Mouse (Mus musculus) midbrain, embryonic 10.5 days (tissue): ENCODE results near the gene Dnaja2. TPM values are rescaled to one million over a fixed set of nuclear protein-coding genes. Genes with fewer than 3 reads are reported as not detected.
A peak's percentile ranks its signal among the peaks of the same experiment; 100 is the strongest.

Source experiments
- DNase-seq: peaks from one replicate; pipeline ENCODE4 v3.0.0-alpha.2; 2017; ENCODE audit warnings: low spot score
- H3K27ac ChIP-seq: fragments of 300-500 bp; sonication (generic); replicated peaks from 2 replicates; pipeline ENCODE4 v1.5.1; 2016; ENCODE audit warnings: mild to moderate bottlenecking
- H3K27me3 ChIP-seq: fragments of 300-500 bp; sonication (generic); 2 replicates; pipeline ENCODE4 v1.6.1; 2016; ENCODE audit warnings: low read depth, mild to moderate bottlenecking; ENCODE audit not compliant: poor library complexity, severe bottlenecking
- H3K36me3 ChIP-seq: fragments of 300-500 bp; sonication (generic); 2 replicates; pipeline ENCODE4 v1.6.1; 2016; ENCODE audit warnings: mild to moderate bottlenecking, moderate library complexity
- H3K4me1 ChIP-seq: fragments of 300-500 bp; sonication (generic); 2 replicates; pipeline ENCODE4 v1.6.1; 2016
- H3K4me3 ChIP-seq: fragments of 300-500 bp; sonication (generic); 2 replicates; pipeline ENCODE4 v1.5.1; 2016; ENCODE audit warnings: mild to moderate bottlenecking, moderate library complexity
- H3K9me3 ChIP-seq: fragments of 300-500 bp; sonication (generic); replicated peaks from 2 replicates; pipeline ENCODE4 v1.6.1; 2016; ENCODE audit warnings: mild to moderate bottlenecking
- WGBS: fragments of 180-500 bp; shearing (Covaris S2); methylation state at CpG from one replicate; pipeline ENCODE4 v1.1.7; 2016; 5-methylcytosine and 5-hydroxymethylcytosine counted together
- polyA plus RNA-seq: library from polyadenylated mRNA; unstranded; fragments of >200 nt; fragmentation: Nextera tagmentation; extraction: Ambion mirVana; gene quantifications from 2 replicates; pipeline ENCODE4 v1.2.1, GENCODE M21; 2016

Gene Dnaja2
- polyA plus RNA-seq, 1 experiment from 2014 or later: 187 TPM

GRCm38 (mm10) chr8:85577666-85578065, 22.5 kb upstream of the Dnaja2 start:
- H3K9me3 ChIP-seq: no peaks in the 10 kb centered on the region
- DNase-seq: no peak
- H3K4me1 ChIP-seq: no peaks in the 10 kb centered on the region
- no peaks in the 10 kb centered on the region for H3K36me3 ChIP-seq
- H3K4me3 ChIP-seq: no peak overlapping the region
- WGBS: 93% methylated on average over 3 of the region's 3 CpGs
- H3K27ac ChIP-seq: no peak overlapping the region
- H3K27me3 ChIP-seq: no peaks in the 10 kb centered on the region

GRCm38 (mm10) chr8:85573972-85574496, 18.9 kb upstream of the Dnaja2 start:
- Histone ChIP-seq H3K27me3 (no peaks in the 10 kb centered on the region), H3K4me1 (no peaks in the 10 kb centered on the region), H3K36me3 (no peaks in the 10 kb centered on the region), H3K9me3 (no peaks in the 10 kb centered on the region), H3K4me3 (no peak overlapping the region), H3K27ac (no peak overlapping the region)
- 78% methylated on average over 2 of the region's 2 CpGs for WGBS
- no peak for DNase-seq

GRCm38 (mm10) chr8:85570466-85570865, 15.3 kb upstream of the Dnaja2 start:
- Histone ChIP-seq H3K4me3 (no peak overlapping the region), H3K4me1 (no peaks in the 10 kb centered on the region), H3K36me3 (no peaks in the 10 kb centered on the region), H3K27ac (no peak overlapping the region), H3K27me3 (no peaks in the 10 kb centered on the region), H3K9me3 (no peaks in the 10 kb centered on the region)
- 85% methylated on average over 4 of the region's 4 CpGs for WGBS
- no peak for DNase-seq

GRCm38 (mm10) chr8:85567801-85568200, 12.7 kb upstream of the Dnaja2 start:
- Histone ChIP-seq H3K4me1 (no peaks in the 10 kb centered on the region), H3K4me3 (no peak overlapping the region), H3K27me3 (no peaks in the 10 kb centered on the region), H3K9me3 (no peaks in the 10 kb centered on the region), H3K27ac (no peak overlapping the region), H3K36me3 (no peaks in the 10 kb centered on the region)
- no peak for DNase-seq
- 94% methylated on average over 2 of the region's 2 CpGs for WGBS

GRCm38 (mm10) chr8:85565186-85565585, 10.0 kb upstream of the Dnaja2 start:
- Histone ChIP-seq H3K27me3 (no peaks in the 10 kb centered on the region), H3K27ac (no peak overlapping the region), H3K9me3 (no peaks in the 10 kb centered on the region), H3K4me1 (no peaks in the 10 kb centered on the region), H3K36me3 (no peaks in the 10 kb centered on the region), H3K4me3 (no peak overlapping the region)
- 74% methylated on average over 3 of the region's 3 CpGs for whole genome bisulfite sequencing
- no peak for DNase-seq

- Histone ChIP-seq H3K4me3 (no peak overlapping the region), H3K4me1 (no peaks in the 10 kb centered on the region), H3K27me3 (no peaks in the 10 kb centered on the region), H3K9me3 (no peaks in the 10 kb centered on the region), H3K36me3 (no peaks in the 10 kb centered on the region), H3K27ac (no peak overlapping the region)
- no peak for DNase-seq
- WGBS: 93% methylated on average over 8 of the region's 8 CpGs
These were observed 8.2 kb upstream of the Dnaja2 start for GRCm38 (mm10) chr8:85563336-85563735.

- Histone ChIP-seq H3K4me3 (no peak overlapping the region), H3K27me3 (no peaks in the 10 kb centered on the region), H3K27ac (no peak overlapping the region), H3K4me1 (peaks cover 7% of the 10 kb centered on the region), H3K36me3 (no peaks in the 10 kb centered on the region), H3K9me3 (no peaks in the 10 kb centered on the region)
- WGBS: 75% methylated on average over 2 of the region's 2 CpGs
- no peak for DNase-seq
These were observed 4.8 kb upstream of the Dnaja2 start for GRCm38 (mm10) chr8:85559966-85560365.

GRCm38 (mm10) chr8:85559201-85559600, 4.1 kb upstream of the Dnaja2 start:
- H3K9me3 ChIP-seq: no peaks in the 10 kb centered on the region
- WGBS: 94% methylated on average over 1 of the region's 1 CpGs
- H3K36me3 ChIP-seq: no peaks in the 10 kb centered on the region
- H3K27ac ChIP-seq: no peak overlapping the region
- no peak for DNase-seq
- H3K4me3 ChIP-seq: no peak overlapping the region
- H3K4me1 ChIP-seq: peaks cover 7% of the 10 kb centered on the region
- H3K27me3 ChIP-seq: no peaks in the 10 kb centered on the region

- DNase-seq: no peak
- peaks cover 10% of the 10 kb centered on the region for H3K36me3 ChIP-seq
- WGBS: 83% methylated on average over 3 of the region's 3 CpGs
- no peaks in the 10 kb centered on the region for H3K9me3 ChIP-seq
- peaks cover 13% of the 10 kb centered on the region for H3K4me1 ChIP-seq
- H3K4me3 ChIP-seq: no peak overlapping the region
- no peak overlapping the region for H3K27ac ChIP-seq
- H3K27me3 ChIP-seq: no peaks in the 10 kb centered on the region
These were observed 2.5 kb upstream of the Dnaja2 start for GRCm38 (mm10) chr8:85557601-85557986.

- no peak for DNase-seq
- no peaks in the 10 kb centered on the region for H3K27me3 ChIP-seq
- no peak overlapping the region for H3K4me3 ChIP-seq
- no peak overlapping the region for H3K27ac ChIP-seq
- H3K9me3 ChIP-seq: no peaks in the 10 kb centered on the region
- peaks cover 13% of the 10 kb centered on the region for H3K4me1 ChIP-seq
- 73% methylated on average over 2 of the region's 2 CpGs for WGBS
- peaks cover 15% of the 10 kb centered on the region for H3K36me3 ChIP-seq
These were observed 1.9 kb upstream of the Dnaja2 start for GRCm38 (mm10) chr8:85556986-85557600.

GRCm38 (mm10) chr8:85554391-85555180, 558 bp downstream of the Dnaja2 start:
- Histone ChIP-seq H3K27ac (peak overlapping the region; percentile 94), H3K4me1 (peaks cover 13% of the 10 kb centered on the region), H3K4me3 (peak overlapping the region; percentile 93), H3K9me3 (no peaks in the 10 kb centered on the region), H3K27me3 (no peaks in the 10 kb centered on the region), H3K36me3 (peaks cover 40% of the 10 kb centered on the region)
- 5% methylated on average over 66 of the region's 66 CpGs for WGBS
- peak; percentile 13 for DNase-seq

GRCm38 (mm10) chr8:85551934-85552333, 3.2 kb downstream of the Dnaja2 start:
- no peaks in the 10 kb centered on the region for H3K27me3 ChIP-seq
- no peak for DNase-seq

GRCm38 (mm10) chr8:85536332-85536731, 18.8 kb downstream of the Dnaja2 start:
- WGBS: 90% methylated on average over 2 of the region's 2 CpGs

More at GRCm38 (mm10) chr8:85551934-85552333, 3.2 kb downstream of the Dnaja2 start:
- Histone ChIP-seq H3K36me3 (peaks cover 67% of the 10 kb centered on the region), H3K9me3 (no peaks in the 10 kb centered on the region), H3K4me3 (no peak overlapping the region), H3K4me1 (peaks cover 13% of the 10 kb centered on the region), H3K27ac (no peak overlapping the region)
- WGBS: 93% methylated on average over 1 of the region's 1 CpGs

More at GRCm38 (mm10) chr8:85536332-85536731, 18.8 kb downstream of the Dnaja2 start:
- H3K36me3 ChIP-seq: peaks cover 88% of the 10 kb centered on the region
- H3K27ac ChIP-seq: no peak overlapping the region
- DNase-seq: no peak
- H3K4me1 ChIP-seq: no peaks in the 10 kb centered on the region
- H3K9me3 ChIP-seq: no peaks in the 10 kb centered on the region
- H3K27me3 ChIP-seq: no peaks in the 10 kb centered on the region
- H3K4me3 ChIP-seq: no peak overlapping the region
